Mouse (Mus musculus): ENCODE measurements around the gene Wnt6. TPM values are rescaled to one million over a fixed set of nuclear protein-coding genes. Genes with fewer than 3 reads are reported as not detected.
A peak's percentile ranks its signal among the peaks of the same experiment; 100 is the strongest.
"Not testable (repeated sequence)": the region's sequence is repeated elsewhere in the genome, so short reads cannot be mapped to it uniquely, and the experiment has no call there.

Gene Wnt6
- polyA plus RNA-seq, 1 experiment: 2.6 TPM

- no peak for DNase-seq (ENCODE audit: low spot score)
These were observed 34.9 kb downstream of the Wnt6 start for GRCm38 (mm10) chr1:74806360-74807311.

DNA sequence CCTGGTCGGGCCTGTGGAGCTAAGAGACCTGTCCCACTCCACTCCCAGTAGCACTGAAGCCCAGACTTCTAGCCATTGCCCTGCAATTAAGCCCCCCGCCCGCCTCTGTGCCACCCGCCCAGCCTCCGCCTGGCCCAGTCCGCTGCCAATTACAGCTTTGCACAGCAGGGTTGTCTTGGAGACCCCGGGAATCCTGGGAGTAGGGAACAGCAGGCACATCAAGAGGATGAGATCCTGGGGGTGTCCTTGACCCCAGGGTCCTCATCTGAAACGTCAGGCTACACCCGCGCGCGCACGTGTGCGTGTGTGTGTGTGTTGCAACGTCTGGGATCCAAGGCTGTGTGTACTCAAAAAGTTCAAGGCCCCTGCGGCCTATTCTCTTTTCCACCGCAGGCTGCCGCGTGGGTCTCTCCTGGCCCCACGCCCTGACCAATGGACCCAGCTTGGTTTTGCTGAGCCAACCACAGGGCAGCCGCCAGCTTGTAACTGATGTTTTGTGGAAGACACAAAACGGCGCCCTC lies 35.9 kb downstream of the Wnt6 start:
- no peak for DNase-seq (ENCODE audit: low spot score)

GRCm38 (mm10) chr1:74808078-74808477 lies 36.4 kb downstream of the Wnt6 start:
- peak; percentile 80 for DNase-seq (ENCODE audit: low spot score)

GRCm38 (mm10) chr1:74809007-74809406 lies 37.3 kb downstream of the Wnt6 start:
- DNase-seq (ENCODE audit: low spot score): no peak

DNA sequence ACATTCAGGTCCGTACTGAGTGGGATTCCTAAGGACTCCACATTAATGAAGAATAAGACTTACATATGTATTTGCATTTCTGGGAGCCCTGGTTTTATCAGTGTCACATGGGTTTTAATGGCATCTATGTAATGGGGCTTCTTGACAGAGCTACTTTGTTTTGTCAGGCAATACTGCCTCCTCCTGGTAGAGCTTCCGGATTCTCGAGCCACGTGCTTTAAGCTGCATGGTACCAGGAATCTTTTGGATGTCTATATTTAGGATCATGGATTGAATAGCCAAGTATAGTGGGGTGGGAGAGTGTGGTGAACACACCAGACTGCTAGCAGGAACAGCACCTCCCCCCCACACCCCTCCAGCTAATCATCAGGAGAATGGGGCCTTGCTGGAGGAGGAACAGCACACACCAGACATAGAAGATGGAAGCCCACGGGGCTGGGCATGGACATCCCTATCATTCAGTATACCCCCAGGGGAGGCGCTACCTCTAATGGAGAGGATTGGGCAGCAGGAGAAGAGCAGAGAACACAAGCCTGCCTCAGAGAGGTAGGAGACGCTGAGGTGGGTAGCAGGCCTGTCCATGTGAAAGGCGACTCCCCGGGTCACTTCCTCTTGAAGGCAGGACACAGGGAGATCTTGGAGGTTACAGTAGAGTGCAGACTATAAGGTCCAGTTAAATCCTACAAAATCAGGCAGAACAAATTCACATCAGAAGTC lies 43.4 kb downstream of the Wnt6 start:
- DNase-seq (ENCODE audit: low spot score): no peak

DNA sequence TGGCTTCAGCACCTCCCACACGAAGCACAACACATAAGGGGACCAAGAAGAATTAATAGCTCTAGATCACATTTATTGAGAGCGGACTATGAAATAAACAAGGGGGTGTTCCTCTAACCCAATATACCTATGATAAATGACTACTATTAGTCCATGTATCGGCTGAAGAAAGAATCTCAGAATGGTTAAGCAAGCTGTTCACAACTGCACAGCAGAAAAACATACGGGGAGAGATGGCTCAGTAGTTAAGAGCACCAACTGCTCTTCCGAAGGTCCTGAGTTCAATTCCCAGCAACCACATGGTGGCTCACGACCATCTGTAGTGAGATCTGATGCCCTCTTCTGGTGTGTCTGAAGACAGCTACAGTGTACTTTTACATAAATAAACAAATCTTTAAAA lies 44.3 kb downstream of the Wnt6 start:
- DNase-seq (ENCODE audit: low spot score): not testable (repeated sequence)

DNA sequence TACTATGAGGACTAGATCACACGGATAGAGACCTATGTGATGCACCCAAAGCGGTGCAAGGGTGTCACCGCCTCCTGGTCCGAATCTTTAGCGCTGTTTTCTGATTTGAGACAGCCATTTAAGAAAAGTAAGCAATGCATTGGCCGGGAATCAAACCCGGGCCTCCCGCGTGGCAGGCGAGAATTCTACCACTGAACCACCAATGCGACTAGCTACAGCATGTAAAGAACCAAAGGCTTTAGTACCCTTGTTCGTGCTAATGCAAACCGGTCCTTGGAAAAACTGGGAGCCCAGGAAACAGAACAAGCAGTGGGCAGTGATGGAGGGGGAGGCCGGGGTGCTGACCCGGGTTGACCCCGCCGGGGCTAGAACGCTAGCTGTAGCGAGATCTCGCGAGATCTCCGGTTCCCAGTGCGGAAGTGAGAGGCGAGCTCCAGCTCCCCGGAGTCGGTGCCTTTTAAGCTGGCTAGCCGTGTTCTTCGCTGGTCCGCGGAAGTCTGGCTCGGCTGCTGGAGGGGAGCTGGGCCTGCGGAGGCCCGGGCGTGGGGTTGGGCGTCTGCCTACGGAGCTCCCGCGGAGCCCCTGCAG lies 45.0 kb downstream of the Wnt6 start:
- peak; percentile 78 for DNase-seq (ENCODE audit: low spot score)

GRCm38 (mm10) chr1:74817219-74817618 lies 45.5 kb downstream of the Wnt6 start:
- DNase-seq (ENCODE audit: low spot score): no peak

GRCm38 (mm10) chr1:74818509-74818908 lies 46.8 kb downstream of the Wnt6 start:
- DNase-seq (ENCODE audit: low spot score): no peak

DNA sequence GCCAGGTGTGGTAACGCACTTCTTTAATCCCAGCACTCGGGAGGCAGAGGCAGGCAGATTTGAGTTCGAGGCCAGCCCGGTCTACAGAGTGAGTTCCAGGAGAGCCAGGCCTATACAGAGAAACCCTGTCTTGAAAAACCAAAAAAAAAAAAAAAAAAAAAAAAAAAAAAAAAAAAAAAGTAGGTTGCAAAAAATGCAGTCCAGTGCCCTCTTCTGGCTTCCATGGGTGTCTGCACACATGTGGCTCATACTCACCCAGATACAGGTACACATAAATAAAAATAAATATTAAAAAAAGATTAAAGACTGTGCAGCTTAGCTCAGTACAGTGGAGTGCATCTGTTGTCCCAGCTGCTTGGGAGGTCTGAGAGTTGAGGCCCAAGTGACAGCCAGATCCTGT lies 51.9 kb downstream of the Wnt6 start:
- DNase-seq (ENCODE audit: low spot score): not testable (repeated sequence)

- no peak for DNase-seq (ENCODE audit: low spot score)
These were observed 53.0 kb downstream of the Wnt6 start for GRCm38 (mm10) chr1:74824518-74825302.

GRCm38 (mm10) chr1:74830061-74830460 lies 58.4 kb downstream of the Wnt6 start:
- no peak for DNase-seq (ENCODE audit: low spot score)

- no peak for DNase-seq (ENCODE audit: low spot score)
These were observed 61.6 kb downstream of the Wnt6 start for GRCm38 (mm10) chr1:74833255-74833654.

Other genes with a start within 250 kb of the Wnt6 start
- 0.30 and 0.47 TPM in 2 replicates for gene Plcd4, start 229.0 kb upstream of the Wnt6 start, polyA plus RNA-seq (2012; rRNA removed)
- 5.8 and 6.5 TPM in 2 replicates for gene Usp37, start 227.6 kb upstream of the Wnt6 start, polyA plus RNA-seq (2012; rRNA removed)
- gene Zfp142, start 183.6 kb upstream of the Wnt6 start, polyA plus RNA-seq (2012; rRNA removed): 9.5 and 11.2 TPM in 2 replicates
- gene Bcs1l, start 183.6 kb upstream of the Wnt6 start, polyA plus RNA-seq (2012; rRNA removed): 19.5 and 21.9 TPM in 2 replicates
- 64.5 and 82.9 TPM in 2 replicates for gene Rnf25, start 170.5 kb upstream of the Wnt6 start, polyA plus RNA-seq (2012; rRNA removed)
- 1.8 and 2.1 TPM in 2 replicates for gene Stk36, start 170.4 kb upstream of the Wnt6 start, polyA plus RNA-seq (2012; rRNA removed)
- 13.8 and 15.7 TPM in 2 replicates for gene Ttll4, start 110.1 kb upstream of the Wnt6 start, polyA plus RNA-seq (2012; rRNA removed)
- gene Cyp27a1, start 58.3 kb upstream of the Wnt6 start, polyA plus RNA-seq (2012; rRNA removed): 67.0 and 71.9 TPM in 2 replicates
- gene Prkag3, start 22.7 kb upstream of the Wnt6 start, polyA plus RNA-seq (2012; rRNA removed): 0.63 and 0.76 TPM in 2 replicates
- 0.94 and 1.4 TPM in 2 replicates for gene Wnt10a, start 19.6 kb downstream of the Wnt6 start, polyA plus RNA-seq (2012; rRNA removed)
- 0.03 and 0.13 TPM in 2 replicates for gene Cdk5r2, start 83.0 kb downstream of the Wnt6 start, polyA plus RNA-seq (2012; rRNA removed)
- not detected in 2 replicates for gene Fev, start 113.5 kb downstream of the Wnt6 start, polyA plus RNA-seq (2012; rRNA removed)
- gene Cryba2, start 121.3 kb downstream of the Wnt6 start, polyA plus RNA-seq (2012; rRNA removed): not detected in 2 replicates
- gene Cfap65, start 163.7 kb downstream of the Wnt6 start, polyA plus RNA-seq (2012; rRNA removed): 0.01 TPM in 1 of 2 replicates, not detected in the other
- gene Ihh, start 179.8 kb downstream of the Wnt6 start, polyA plus RNA-seq (2012; rRNA removed): 0.16 and 0.21 TPM in 2 replicates

Measured in urinary bladder, adult 2 months (tissue).